Mouse (Mus musculus) lung, embryonic 15.5 days (tissue): ENCODE measurements around the gene Draxin. TPM values are rescaled to one million over a fixed set of nuclear protein-coding genes. Genes with fewer than 3 reads are reported as not detected.
"Not testable (repeated sequence)": the region's sequence is repeated elsewhere in the genome, so short reads cannot be mapped to it uniquely, and the experiment has no call there.

Source experiments
- ATAC-seq: fragments of 200-750 bp; cut with Nextera tagmentation; 2 replicates; pipeline ENCODE4 v1.8.0; 2017; ENCODE audit warnings: moderate number of reproducible peaks, borderline replicate concordance; ENCODE audit not compliant: low FRiP score, low TSS enrichment; ENCODE audit errors: extremely low read depth
- H3K27ac ChIP-seq: fragments of 300-500 bp; sonication (generic); 2 replicates; pipeline ENCODE4 v1.5.1; 2015; ENCODE audit warnings: moderate library complexity, mild to moderate bottlenecking, inconsistent platforms
- H3K27me3 ChIP-seq: fragments of 300-500 bp; sonication (generic); 2 replicates; pipeline ENCODE4 v1.6.1; 2015; ENCODE audit warnings: inconsistent platforms
- H3K36me3 ChIP-seq: fragments of 300-500 bp; sonication (generic); 2 replicates; pipeline ENCODE4 v1.6.1; 2015; ENCODE audit warnings: inconsistent platforms
- H3K4me1 ChIP-seq: fragments of 300-500 bp; sonication (generic); 2 replicates; pipeline ENCODE4 v1.6.1; 2015; ENCODE audit warnings: inconsistent platforms
- H3K4me2 ChIP-seq: fragments of 300-500 bp; sonication (generic); 2 replicates; pipeline ENCODE4 v1.6.1; 2015; ENCODE audit warnings: inconsistent platforms, mild to moderate bottlenecking, moderate library complexity
- H3K4me3 ChIP-seq: fragments of 300-500 bp; sonication (generic); 2 replicates; pipeline ENCODE4 v1.5.1; 2015; ENCODE audit warnings: mild to moderate bottlenecking, inconsistent platforms
- H3K9ac ChIP-seq: fragments of 300-500 bp; sonication (generic); 2 replicates; pipeline ENCODE4 v1.6.1; 2015; ENCODE audit warnings: inconsistent platforms
- H3K9me3 ChIP-seq: fragments of 300-500 bp; sonication (generic); 2 replicates; pipeline ENCODE4 v1.6.1; 2016; ENCODE audit warnings: inconsistent platforms
- WGBS: fragments of 180-500 bp; shearing (Covaris S2); methylation state at CpG from one replicate; pipeline ENCODE4 v1.1.7; 2015; 5-methylcytosine and 5-hydroxymethylcytosine counted together
- polyA plus RNA-seq: library from polyadenylated mRNA; unstranded; fragments of >200 nt; fragmentation: Nextera tagmentation; extraction: Ambion mirVana; gene quantifications from 2 replicates; pipeline ENCODE4 v1.2.1, GENCODE M21; 2015

Gene Draxin
- polyA plus RNA-seq, 1 experiment from 2014 or later, result 0.07 TPM

DNA sequence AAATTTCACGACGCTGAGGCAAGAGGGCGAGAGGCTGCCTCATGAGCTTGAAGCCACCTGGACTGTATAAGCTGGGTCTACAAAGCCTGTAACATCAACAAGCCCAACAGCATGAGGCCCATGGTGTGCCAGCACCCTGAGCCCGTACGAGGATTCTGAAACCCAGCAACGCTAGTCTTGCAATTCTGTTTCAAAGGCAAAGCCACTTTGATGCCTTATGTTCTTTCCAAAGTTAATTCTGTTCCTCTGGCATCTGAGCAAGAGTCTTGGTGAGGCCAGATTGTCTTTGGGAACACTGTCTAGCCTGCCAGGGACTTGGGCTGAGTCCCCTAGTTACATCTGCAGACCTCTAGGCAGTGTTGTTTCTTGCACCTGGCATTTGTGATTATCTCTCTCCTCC is 71.5 kb downstream of the Draxin start:
- Histone ChIP-seq H3K4me1 (peaks cover 10% of the 10 kb centered on the region), H3K4me3 (no peak overlapping the region), H3K27ac (no peak overlapping the region), H3K27me3 (no peaks in the 10 kb centered on the region), H3K9ac (no peak overlapping the region), H3K9me3 (no peaks in the 10 kb centered on the region), H3K4me2 (no peak overlapping the region), H3K36me3 (peaks cover 35% of the 10 kb centered on the region)
- 81% methylated on average over 6 of the region's 6 CpGs for WGBS
- no peak for ATAC-seq

DNA sequence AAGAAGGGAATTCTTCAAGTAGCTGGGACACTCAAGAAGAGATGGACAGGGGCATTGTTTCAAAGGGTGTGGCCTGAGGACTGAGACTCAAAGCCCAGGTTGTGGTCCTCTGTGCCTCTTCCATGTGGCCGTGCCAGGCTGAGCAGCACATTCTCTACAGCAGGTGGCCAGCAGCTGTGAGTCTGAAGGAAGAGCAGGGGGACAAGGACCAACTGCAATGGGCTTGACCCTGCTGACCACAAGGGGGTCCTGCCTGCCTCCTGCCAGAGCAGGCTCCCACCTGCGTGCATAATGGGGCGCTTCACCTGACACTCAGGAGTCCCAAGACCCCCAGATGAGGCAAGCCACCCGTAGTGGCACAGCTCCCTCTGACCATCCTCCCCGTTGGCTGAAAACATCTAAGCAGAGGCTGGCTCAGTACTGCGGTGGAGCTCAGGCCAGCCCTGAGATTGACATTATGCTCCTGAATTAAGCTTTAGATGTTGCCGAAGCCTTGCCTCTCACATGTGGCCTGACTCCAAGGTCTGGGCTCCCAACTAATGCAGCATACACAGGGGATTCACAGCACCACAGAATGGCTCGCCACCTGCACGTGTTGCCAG is 72.2 kb downstream of the Draxin start:
- Histone ChIP-seq H3K4me2 (no peak overlapping the region), H3K27ac (no peak overlapping the region), H3K9ac (no peak overlapping the region), H3K9me3 (no peaks in the 10 kb centered on the region), H3K4me3 (no peak overlapping the region), H3K4me1 (peaks cover 10% of the 10 kb centered on the region), H3K27me3 (no peaks in the 10 kb centered on the region), H3K36me3 (peaks cover 42% of the 10 kb centered on the region)
- no peak for ATAC-seq
- WGBS, result 86% methylated on average over 9 of the region's 9 CpGs

DNA sequence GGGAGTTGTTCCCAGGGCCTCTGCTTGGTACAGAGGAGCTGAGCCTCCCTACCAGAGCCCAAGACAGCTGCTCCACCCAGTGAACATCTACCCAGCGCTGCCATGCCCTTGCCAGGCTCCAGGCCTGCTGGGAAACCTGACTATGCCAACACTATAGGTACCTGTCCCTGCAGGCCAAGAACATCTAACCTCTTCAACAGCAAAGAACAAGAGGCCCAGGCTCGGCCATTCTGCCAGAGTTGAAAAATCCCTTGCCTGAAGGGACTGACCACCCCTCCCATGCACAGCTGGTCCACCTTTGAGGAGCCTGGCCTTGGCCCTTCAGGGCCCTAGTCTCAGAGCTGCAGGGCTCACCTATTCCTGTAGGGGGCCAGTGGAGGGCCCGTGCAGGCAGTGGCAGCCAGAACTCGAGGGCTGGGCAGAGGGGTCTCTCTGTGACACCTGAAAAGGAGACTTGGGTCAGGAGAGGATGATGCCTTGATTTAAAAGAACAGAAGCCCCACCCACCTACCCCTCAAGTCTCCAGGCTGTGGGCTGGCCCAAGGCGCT is 72.8 kb downstream of the Draxin start:
- Histone ChIP-seq H3K4me1 (peaks cover 10% of the 10 kb centered on the region), H3K4me3 (no peak overlapping the region), H3K4me2 (no peak overlapping the region), H3K27ac (no peak overlapping the region), H3K9me3 (no peaks in the 10 kb centered on the region), H3K27me3 (no peaks in the 10 kb centered on the region), H3K36me3 (peaks cover 48% of the 10 kb centered on the region), H3K9ac (no peak overlapping the region)
- WGBS, result 62% methylated on average over 5 of the region's 5 CpGs
- no peak for ATAC-seq

DNA sequence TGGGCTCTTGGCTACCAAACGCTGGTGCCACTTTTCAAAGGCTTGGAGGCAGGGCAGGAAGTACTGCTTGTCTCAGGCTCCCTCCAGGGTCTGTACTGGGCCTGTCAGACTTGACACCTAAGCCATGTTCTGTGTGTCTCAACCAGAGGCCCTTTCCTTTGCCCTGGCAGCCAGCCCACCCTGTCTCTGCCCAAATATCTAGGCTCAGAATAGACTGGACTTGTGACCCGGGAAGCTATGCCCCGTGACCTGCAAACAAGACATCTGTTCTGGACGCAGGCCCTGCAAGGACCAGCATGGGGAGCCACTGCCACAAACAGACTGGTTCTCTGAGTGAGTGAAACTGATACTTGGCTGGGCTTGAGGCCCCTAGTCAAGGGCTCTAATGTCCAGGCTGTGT is 73.7 kb downstream of the Draxin start:
- Histone ChIP-seq H3K4me1 (peaks cover 10% of the 10 kb centered on the region), H3K9me3 (no peaks in the 10 kb centered on the region), H3K4me3 (no peak overlapping the region), H3K27me3 (no peaks in the 10 kb centered on the region), H3K27ac (no peak overlapping the region), H3K4me2 (no peak overlapping the region), H3K9ac (no peak overlapping the region), H3K36me3 (peaks cover 57% of the 10 kb centered on the region)
- 85% methylated on average over 4 of the region's 4 CpGs for WGBS
- no peak for ATAC-seq

DNA sequence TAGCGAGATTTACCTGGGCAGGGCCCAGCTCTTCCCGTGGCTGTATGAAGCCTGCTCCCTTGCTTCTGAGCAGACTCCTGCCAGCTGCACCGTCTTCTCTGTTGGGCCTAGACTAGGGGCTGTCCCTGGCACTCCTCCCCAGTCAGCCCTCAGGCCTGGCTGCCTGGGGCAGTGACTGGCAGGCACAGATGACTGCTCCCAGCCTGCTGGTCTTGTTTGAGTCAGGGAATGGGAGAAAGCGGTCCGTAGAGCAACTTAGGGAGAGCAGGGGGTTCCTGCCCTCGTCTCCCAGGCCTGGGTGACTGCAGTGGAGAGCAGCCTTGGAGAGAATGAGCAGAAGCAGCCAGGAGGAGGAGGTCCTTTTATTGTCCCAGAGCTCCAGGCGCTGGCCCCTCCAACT is 74.3 kb downstream of the Draxin start:
- peaks cover 10% of the 10 kb centered on the region for H3K4me1 ChIP-seq
- H3K27me3 ChIP-seq, result no peaks in the 10 kb centered on the region
- ATAC-seq, result no peak
- peaks cover 63% of the 10 kb centered on the region for H3K36me3 ChIP-seq
- H3K9ac ChIP-seq, result no peak overlapping the region
- H3K4me3 ChIP-seq, result no peak overlapping the region
- 85% methylated on average over 7 of the region's 7 CpGs for WGBS
- H3K9me3 ChIP-seq, result no peaks in the 10 kb centered on the region
- no peak overlapping the region for H3K27ac ChIP-seq
- no peak overlapping the region for H3K4me2 ChIP-seq

DNA sequence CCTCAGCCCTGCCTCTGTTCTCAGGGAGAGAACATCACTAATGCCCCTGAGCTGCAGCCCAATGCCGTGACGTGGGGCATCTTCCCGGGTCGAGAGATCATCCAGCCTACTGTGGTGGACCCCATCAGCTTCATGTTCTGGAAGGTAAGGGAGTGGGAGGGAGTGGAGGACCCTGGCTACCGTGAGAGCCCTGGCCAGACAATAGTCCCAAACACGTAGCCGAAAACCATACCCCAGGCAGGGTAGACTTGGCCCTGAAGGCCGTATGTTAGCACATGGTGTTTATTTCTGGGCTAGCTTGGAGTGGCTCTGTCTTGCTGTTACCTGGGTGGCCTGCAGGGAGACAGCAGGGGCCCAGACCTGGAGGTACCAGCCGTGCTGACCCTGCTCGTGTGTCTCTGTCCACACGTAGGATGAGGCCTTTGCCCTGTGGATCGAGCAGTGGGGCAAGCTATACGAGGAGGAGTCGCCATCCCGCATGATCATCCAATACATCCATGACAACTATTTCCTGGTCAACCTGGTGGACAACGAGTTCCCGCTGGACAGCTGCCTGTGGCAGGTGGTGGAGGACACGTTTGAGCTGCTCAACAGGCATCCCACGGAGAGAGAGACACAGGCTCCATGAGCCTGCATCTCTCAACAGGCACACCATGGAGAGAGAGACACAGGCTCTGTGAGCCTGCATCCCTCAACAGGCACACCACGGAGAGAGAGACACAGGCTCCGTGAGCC is 75.4 kb downstream of the Draxin start:
- Histone ChIP-seq H3K4me1 (peaks cover 4% of the 10 kb centered on the region; the same call in 1 of the 2 replicates), H3K36me3 (peaks cover 72% of the 10 kb centered on the region), H3K27ac (no peak overlapping the region), H3K4me3 (no peak overlapping the region), H3K4me2 (no peak overlapping the region), H3K9me3 (no peaks in the 10 kb centered on the region), H3K9ac (no peak overlapping the region), H3K27me3 (no peaks in the 10 kb centered on the region)
- ATAC-seq, result no peak
- 89% methylated on average over 21 of the region's 21 CpGs for WGBS

DNA sequence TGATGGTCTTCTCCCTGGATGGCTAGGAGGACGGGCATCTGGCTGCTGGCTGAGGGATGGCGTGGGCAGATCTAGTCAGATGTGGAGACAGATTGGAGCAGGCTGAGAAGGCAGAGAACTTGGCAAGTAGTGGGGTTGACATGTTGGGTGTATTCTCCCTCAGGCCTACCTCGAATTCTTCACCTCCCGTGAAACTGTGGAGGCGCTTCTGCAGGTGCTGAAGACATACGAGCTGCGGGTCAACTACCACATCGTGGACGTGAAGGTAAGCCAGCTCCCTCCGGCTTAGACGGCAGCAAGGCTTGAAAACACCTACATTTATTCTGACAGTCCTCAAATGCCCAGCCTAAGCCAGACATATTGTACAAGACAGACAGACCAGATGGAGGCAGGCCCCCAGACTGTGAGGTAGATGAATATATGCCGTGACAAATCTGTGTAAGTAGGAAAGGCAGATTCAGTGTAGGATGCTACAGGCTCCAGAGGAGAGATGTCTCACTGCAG is 77.0 kb downstream of the Draxin start:
- Histone ChIP-seq H3K4me2 (no peak overlapping the region), H3K4me1 (no peaks in the 10 kb centered on the region), H3K27me3 (no peaks in the 10 kb centered on the region), H3K9me3 (no peaks in the 10 kb centered on the region), H3K27ac (no peak overlapping the region), H3K4me3 (no peak overlapping the region), H3K9ac (no peak overlapping the region), H3K36me3 (peaks cover 87% of the 10 kb centered on the region)
- no peak for ATAC-seq
- WGBS, result 90% methylated on average over 12 of the region's 12 CpGs

DNA sequence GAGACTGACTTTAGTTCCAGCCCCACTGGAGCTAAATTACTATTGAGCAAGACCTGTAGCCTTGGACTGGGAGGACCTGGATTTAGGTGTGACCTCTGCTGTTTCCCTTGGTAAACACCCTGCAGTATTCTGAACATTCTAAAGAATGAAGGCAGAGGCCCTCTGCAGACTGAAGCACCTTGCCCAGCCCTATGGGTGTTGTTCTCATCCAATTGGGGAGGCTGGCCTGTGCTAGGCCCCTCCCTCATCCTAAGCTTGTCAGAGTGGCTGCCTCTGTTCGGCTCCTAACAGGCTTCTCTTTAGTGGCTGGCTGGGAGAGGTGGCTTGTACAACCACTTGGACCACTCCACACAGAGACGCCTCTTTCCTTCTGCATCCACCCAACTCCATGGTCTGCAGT is 77.5 kb downstream of the Draxin start:
- Histone ChIP-seq H3K36me3 (peaks cover 87% of the 10 kb centered on the region), H3K9me3 (no peaks in the 10 kb centered on the region), H3K9ac (no peak overlapping the region), H3K27me3 (no peaks in the 10 kb centered on the region), H3K4me3 (no peak overlapping the region), H3K27ac (no peak overlapping the region), H3K4me2 (no peak overlapping the region), H3K4me1 (no peaks in the 10 kb centered on the region)
- 68% methylated on average over 2 of the region's 2 CpGs for WGBS
- no peak for ATAC-seq

DNA sequence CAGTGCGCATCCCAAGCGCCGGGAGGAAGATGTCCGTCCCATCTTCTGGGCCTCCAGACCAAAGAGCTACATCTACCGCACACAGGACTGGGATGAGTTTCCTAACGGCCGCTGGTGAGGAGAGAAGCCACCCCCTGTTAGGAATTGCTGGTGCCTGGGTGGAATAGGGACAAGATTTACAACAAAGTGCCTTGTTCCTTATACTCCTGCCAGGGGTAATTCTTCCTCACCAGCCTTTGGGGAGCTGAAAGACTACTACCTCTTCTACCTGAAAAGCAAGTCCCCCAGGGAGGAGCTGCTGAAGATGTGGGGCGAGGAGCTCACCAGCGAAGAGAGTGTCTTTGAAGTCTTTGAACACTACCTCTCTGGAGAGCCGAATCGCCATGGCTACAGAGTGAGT is 78.6 kb downstream of the Draxin start:
- ATAC-seq, result no peak
- Histone ChIP-seq H3K36me3 (peaks cover 86% of the 10 kb centered on the region), H3K4me2 (no peak overlapping the region), H3K4me3 (no peak overlapping the region), H3K27ac (no peak overlapping the region), H3K9ac (no peak overlapping the region), H3K4me1 (no peaks in the 10 kb centered on the region), H3K27me3 (no peaks in the 10 kb centered on the region), H3K9me3 (no peaks in the 10 kb centered on the region)
- 90% methylated on average over 11 of the region's 11 CpGs for WGBS

DNA sequence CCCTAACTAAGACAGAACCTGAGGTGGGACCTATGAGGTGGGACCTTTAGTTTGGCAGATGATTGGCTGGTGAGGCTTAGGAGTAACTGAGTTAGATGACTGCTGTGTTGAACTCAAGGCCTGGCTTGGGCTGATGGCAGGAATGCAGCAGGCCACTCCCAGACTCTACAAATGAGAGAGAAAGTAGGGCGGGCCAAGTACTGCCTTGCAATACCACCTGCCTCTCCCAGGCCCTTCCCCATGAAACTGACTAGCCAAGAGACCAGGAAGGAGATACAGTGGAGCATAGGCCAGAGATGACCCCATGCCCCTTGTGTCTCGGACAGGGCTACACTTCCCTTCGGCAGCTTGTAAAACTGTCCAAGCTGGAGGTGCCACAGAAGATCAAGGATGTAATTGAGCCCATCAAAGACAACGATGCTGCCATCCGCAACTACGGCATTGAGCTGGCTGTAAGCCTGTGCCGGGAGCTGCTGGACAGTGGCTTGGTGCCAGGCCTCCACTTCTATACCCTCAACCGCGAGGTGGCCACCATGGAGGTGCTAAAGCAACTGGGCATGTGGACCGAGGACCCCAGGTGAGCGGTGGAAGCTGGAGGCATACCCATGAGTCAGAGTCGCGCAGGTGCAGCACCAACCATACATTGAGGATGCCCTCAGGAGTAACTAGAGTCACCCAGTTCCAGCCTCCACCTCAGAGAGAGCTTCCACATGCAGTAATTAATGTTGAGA is 79.3 kb downstream of the Draxin start:
- H3K4me2 ChIP-seq, result no peak overlapping the region
- H3K9me3 ChIP-seq, result no peaks in the 10 kb centered on the region
- peaks cover 80% of the 10 kb centered on the region for H3K36me3 ChIP-seq
- H3K9ac ChIP-seq, result no peak overlapping the region
- ATAC-seq, result no peak
- H3K4me3 ChIP-seq, result no peak overlapping the region
- no peaks in the 10 kb centered on the region for H3K4me1 ChIP-seq
- WGBS, result 88% methylated on average over 13 of the region's 13 CpGs
- no peak overlapping the region for H3K27ac ChIP-seq
- no peaks in the 10 kb centered on the region for H3K27me3 ChIP-seq

DNA sequence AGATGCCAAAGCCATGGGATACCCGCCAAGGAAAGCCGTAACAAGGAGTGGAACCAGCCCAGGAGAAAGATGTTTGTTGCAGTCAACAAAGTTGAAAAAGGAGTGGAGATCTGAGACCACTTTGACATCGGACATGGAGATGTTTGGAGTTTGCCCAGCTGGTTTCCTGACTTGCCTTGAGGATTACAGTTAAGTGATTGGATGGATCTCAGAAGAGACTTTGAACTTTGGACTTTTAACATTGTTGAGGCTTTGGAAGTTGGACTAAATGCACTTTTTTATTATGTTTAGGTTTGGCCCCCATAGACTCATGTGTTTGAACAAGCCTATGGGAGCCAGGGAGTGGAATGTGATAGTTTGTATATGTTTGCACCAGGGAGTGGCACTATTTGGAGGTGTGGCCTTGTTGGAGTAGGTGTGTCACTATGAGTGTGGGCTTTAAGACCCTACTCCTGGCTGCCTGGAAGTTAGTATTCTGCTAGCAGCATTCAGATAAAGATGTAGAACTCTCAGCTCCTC is 80.0 kb downstream of the Draxin start:
- ATAC-seq, result not testable (repeated sequence)
- WGBS, result 82% methylated on average over 3 of the region's 3 CpGs
- peaks cover 72% of the 10 kb centered on the region for H3K36me3 ChIP-seq

More for the DNA sequence above, 80.0 kb downstream of the Draxin start:
- H3K27me3 ChIP-seq, H3K4me1 ChIP-seq, H3K4me2 ChIP-seq, H3K9ac ChIP-seq, H3K9me3 ChIP-seq, H3K27ac ChIP-seq, H3K4me3 ChIP-seq: not testable (repeated sequence)
